In the genomic region with DNA sequence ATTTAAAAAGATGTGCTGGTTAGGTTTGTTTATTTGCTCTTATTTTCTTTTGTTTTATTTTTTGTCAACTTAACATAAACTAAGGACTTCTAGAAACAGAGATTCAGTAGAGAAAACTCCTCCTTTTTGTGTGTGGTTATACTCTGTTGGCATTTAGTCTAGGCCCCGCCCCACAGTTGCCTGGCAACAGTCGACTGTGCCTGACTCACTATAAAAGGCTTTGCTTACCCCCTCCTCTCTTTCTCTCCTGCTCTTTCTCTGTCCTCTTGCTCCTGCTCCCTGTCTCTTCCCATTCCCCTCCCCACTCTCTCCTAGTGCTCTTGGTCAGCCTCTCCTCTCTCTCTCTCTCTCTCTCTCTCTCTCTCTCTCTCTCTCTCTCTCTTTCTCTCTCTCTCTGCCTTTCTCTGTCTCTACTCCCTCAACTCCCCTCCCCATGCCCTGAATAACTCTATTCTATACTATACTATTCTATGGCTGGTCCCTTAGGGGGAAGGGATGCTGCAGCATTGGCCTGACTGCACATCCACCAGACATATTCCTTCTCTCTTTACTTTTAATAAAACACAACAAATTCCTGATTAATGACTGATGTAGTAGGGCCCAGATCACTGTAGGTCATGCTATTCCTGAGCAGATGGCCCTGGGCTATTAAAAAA, we compare ENCODE assay signal across 12 mouse cellular contexts.
A peak's percentile ranks its signal among the peaks of the same experiment; 100 is the strongest.
DNase-seq lines count a peak whose midpoint lies in the region; ATAC-seq lines count a peak whose summit lies in the region.
"Had no signal": no experiment of that assay in that cellular context is flagged by ENCODE, and none has a peak within 500 bp of the region (broad histone marks: within the 10 kb centered on the region; RNA-seq: fewer than 3 reads in every experiment).

No protein-coding gene starts in this region.

- H3K4me3 ChIP-seq in neural tube, embryonic 15.5 days (replicated peaks) = no peak overlapping the region
- no peak overlapping the region for H3K4me3 ChIP-seq in forebrain, embryonic 13.5 days
- no peak overlapping the region for H3K4me3 ChIP-seq in midbrain, embryonic 12.5 days
- H3K4me3 ChIP-seq: megakaryocyte, embryonic 14.5 days had no signal

- peak; percentile 17 for DNase-seq in neural tube, embryonic 10.5 days (ENCODE audit: extremely low spot score, low spot score)
- DNase-seq in heart, adult 9 months (ENCODE audit: low spot score in 2 of 2) = no peak
- DNase-seq in left cerebral cortex, postnatal 25 days (ENCODE audit: low spot score in 2 of 2) = no peak
- DNase-seq: heart, adult 18-20 months; lung, adult 18-20 months had no signal

- no peak overlapping the region for H3K9ac ChIP-seq in neural tube, embryonic 15.5 days (replicated peaks)
- H3K9ac ChIP-seq in forebrain, embryonic 13.5 days = no peak overlapping the region
- H3K9ac ChIP-seq in midbrain, embryonic 12.5 days (replicated peaks) = no peak overlapping the region

- H3K9me3 ChIP-seq in neural tube, embryonic 15.5 days (replicated peaks) = no peaks in the 10 kb centered on the region
- H3K9me3 ChIP-seq in forebrain, embryonic 13.5 days (replicated peaks) = no peaks in the 10 kb centered on the region
- H3K9me3 ChIP-seq in midbrain, embryonic 12.5 days = no peaks in the 10 kb centered on the region
- H3K9me3 ChIP-seq: megakaryocyte, embryonic 14.5 days had no signal

- no peaks in the 10 kb centered on the region for H3K27me3 ChIP-seq in neural tube, embryonic 15.5 days (replicated peaks)
- H3K27me3 ChIP-seq in forebrain, embryonic 13.5 days = no peaks in the 10 kb centered on the region
- no peaks in the 10 kb centered on the region for H3K27me3 ChIP-seq in midbrain, embryonic 12.5 days
- H3K27me3 ChIP-seq: CH12.LX; megakaryocyte, embryonic 14.5 days had no signal

- no peak overlapping the region for H3K27ac ChIP-seq in neural tube, embryonic 15.5 days (replicated peaks)
- H3K27ac ChIP-seq in forebrain, embryonic 13.5 days = no peak overlapping the region
- H3K27ac ChIP-seq in midbrain, embryonic 12.5 days (replicated peaks) = no peak overlapping the region

- H3K4me1 ChIP-seq in neural tube, embryonic 15.5 days = no peaks in the 10 kb centered on the region
- no peaks in the 10 kb centered on the region for H3K4me1 ChIP-seq in forebrain, embryonic 13.5 days
- peaks cover 5% of the 10 kb centered on the region; the same call in 1 of the 2 replicates for H3K4me1 ChIP-seq in midbrain, embryonic 12.5 days
- H3K4me1 ChIP-seq: megakaryocyte, embryonic 14.5 days had no signal

- no peak overlapping the region for H3K4me2 ChIP-seq in neural tube, embryonic 15.5 days
- H3K4me2 ChIP-seq in forebrain, embryonic 13.5 days = no peak overlapping the region
- no peak overlapping the region for H3K4me2 ChIP-seq in midbrain, embryonic 12.5 days (replicated peaks)

- H3K36me3 ChIP-seq in neural tube, embryonic 15.5 days = no peaks in the 10 kb centered on the region
- H3K36me3 ChIP-seq in forebrain, embryonic 13.5 days (ENCODE audit: poor library complexity, severe bottlenecking) = no peaks in the 10 kb centered on the region
- no peaks in the 10 kb centered on the region for H3K36me3 ChIP-seq in midbrain, embryonic 12.5 days

- WGBS in neural tube, embryonic 15.5 days = 10% methylated on average over 2 of the region's 2 CpGs
- WGBS in forebrain, embryonic 13.5 days = 17% methylated on average over 2 of the region's 2 CpGs
- 9% methylated on average over 2 of the region's 2 CpGs for WGBS in midbrain, embryonic 12.5 days

- intact Hi-C loops in left cerebral cortex, postnatal 25 days (cut with DNase I) = no loop called here

- no peak; the same call in 1 of the 2 replicates for ATAC-seq in neural tube, embryonic 15.5 days (ENCODE audit: low FRiP score)
- peak; percentile 86; the same call in 1 of the 2 replicates for ATAC-seq in forebrain, embryonic 13.5 days
- ATAC-seq in midbrain, embryonic 12.5 days (ENCODE audit: low FRiP score, low read depth) = peak; percentile 98
- no peak for ATAC-seq in activated CD4-positive, CD25-positive, alpha-beta regulatory T cell, adult 4 months
- no peak for ATAC-seq in erythroblast, adult 5-6 weeks (replicated peaks; ENCODE audit: low FRiP score, poor library complexity, severe bottlenecking)

Comparison
In these comparisons a context has a peak if more than half of its experiments do, and no peak if none do; other contexts are left out.
1. ATAC-seq: peak in forebrain, embryonic 13.5 days (single experiment) and midbrain, embryonic 12.5 days (single experiment); none in neural tube, embryonic 15.5 days (single experiment), activated CD4-positive, CD25-positive, alpha-beta regulatory T cell, adult 4 months (single experiment) and erythroblast, adult 5-6 weeks (single experiment).